ENCODE assay signal across 1 mouse cellular context in the genomic region with DNA sequence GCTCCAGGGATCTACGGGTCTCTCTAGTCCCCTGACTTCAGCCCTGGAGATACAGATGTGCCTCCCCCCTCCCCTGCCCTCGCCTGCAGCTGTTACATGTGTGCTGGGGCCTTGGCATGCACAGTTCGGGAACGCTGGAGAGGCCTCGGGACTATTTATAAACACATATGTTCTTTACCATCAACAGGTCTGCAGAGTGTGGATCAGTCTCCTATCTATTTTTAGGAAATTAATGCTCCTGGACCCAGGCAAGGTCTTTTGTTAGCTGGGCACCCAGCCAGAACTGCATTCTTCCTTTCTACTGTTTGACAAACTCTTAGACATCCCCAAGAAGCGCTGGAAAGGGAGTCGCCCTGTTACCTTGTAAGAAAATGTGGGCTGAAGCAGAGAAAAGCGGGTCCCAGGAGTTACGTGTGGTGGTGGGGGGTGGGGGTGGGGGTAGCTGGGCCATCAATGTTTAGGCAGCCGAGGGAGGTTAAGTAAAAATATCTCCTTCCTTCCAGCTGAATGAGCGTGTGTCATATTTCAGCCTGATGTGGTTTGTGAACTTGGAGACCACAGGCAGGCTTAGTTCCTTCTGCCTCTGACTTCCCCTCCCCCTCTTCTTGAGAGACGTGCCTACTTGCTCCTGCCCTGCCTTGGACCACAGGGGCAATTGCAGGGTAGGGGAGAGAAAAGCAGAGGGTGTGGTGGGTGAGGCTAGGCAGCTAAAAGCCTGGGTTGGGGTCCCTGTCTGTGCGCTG.
TF ChIP-seq lines count a peak whose summit lies in the region.

No protein-coding gene starts in this region.

TF ChIP-seq in CH12.LX, 34 proteins besides CTCF, POLR2A, EP300 and RAD21:
- TF ChIP-seq TCF12 (IDR thresholded peaks at IDR 0.05; ENCODE audit: low read depth, low read length) (no peak), ZKSCAN1 (IDR thresholded peaks at IDR 0.05; ENCODE audit: borderline replicate concordance, low read depth, low read length) (no peak), KAT2A (IDR thresholded peaks at IDR 0.05; ENCODE audit: insufficient replicate concordance, low read length) (no peak), E2F4 (IDR thresholded peaks at IDR 0.05; ENCODE audit: insufficient replicate concordance, low read depth, low read length) (no peak), MAX (IDR thresholded peaks at IDR 0.05; ENCODE audit: low read length) (peak; percentile 39), GABPA (IDR thresholded peaks at IDR 0.05; ENCODE audit: insufficient replicate concordance, low read depth, low read length) (no peak), BHLHE40 (IDR thresholded peaks at IDR 0.05; ENCODE audit: low read depth, low read length) (peak; percentile 76), ETS1 (conservative IDR thresholded peaks at IDR 0.05; ENCODE audit: low read depth, low read length) (peak; percentile 79), MAZ (IDR thresholded peaks at IDR 0.05; ENCODE audit: low read depth, low read length) (no peak), IRF4 (IDR thresholded peaks at IDR 0.05; ENCODE audit: low read depth, low read length) (peak; percentile 50), MXI1 (IDR thresholded peaks at IDR 0.05; ENCODE audit: low read depth, low read length) (peak; percentile 48), NELFE (IDR thresholded peaks at IDR 0.05; ENCODE audit: low read depth, low read length) (no peak), SIN3A (IDR thresholded peaks at IDR 0.05; ENCODE audit: low read length) (peak; percentile 81; the same call in 1 of the 2 replicates), SMC3 (IDR thresholded peaks at IDR 0.05; ENCODE audit: low read depth, low read length) (no peak), PAX5 (IDR thresholded peaks at IDR 0.05; ENCODE audit: low read length) (no peak), MYC (IDR thresholded peaks at IDR 0.05; ENCODE audit: low read depth, low read length) (no peak), JUND (conservative IDR thresholded peaks at IDR 0.05; ENCODE audit: low read depth, low read length) (no peak), RCOR1 (conservative IDR thresholded peaks at IDR 0.05; ENCODE audit: low read depth, low read length) (no peak), ELF1 (IDR thresholded peaks at IDR 0.05; ENCODE audit: low read depth, low read length) (0 out of 2 replicates have a peak, but pooled peaks have one; percentile 22), CHD2 (IDR thresholded peaks at IDR 0.05; ENCODE audit: low read length) (peak; percentile 87), MEF2A (IDR thresholded peaks at IDR 0.05; ENCODE audit: borderline replicate concordance, low read depth, low read length) (peak; percentile 71; the same call in 1 of the 2 replicates), ZNF384 (IDR thresholded peaks at IDR 0.05; ENCODE audit: low read depth, low read length) (no peak)
